Mouse (Mus musculus) inflammation-experienced regulatory T-cells, adult 16 weeks (primary cell): ENCODE results near the gene Ccdc38. TPM values are rescaled to one million over a fixed set of nuclear protein-coding genes. Genes with fewer than 3 reads are reported as not detected.

Experiments used
- polyA plus RNA-seq: library from polyadenylated mRNA; unstranded; fragments of 100-300 nt; shearing (Covaris generic); gene quantifications from one replicate; pipeline ENCODE4 v1.2.1, GENCODE M21; 2017

The Ccdc38 gene
- 2.3 TPM for polyA plus RNA-seq

GRCm38 (mm10) chr10:93540431-93541210 is at the start of gene Ccdc38:
Gene Ccdc38, plus strand, starts transcription at chr10:93540632.

DNA sequence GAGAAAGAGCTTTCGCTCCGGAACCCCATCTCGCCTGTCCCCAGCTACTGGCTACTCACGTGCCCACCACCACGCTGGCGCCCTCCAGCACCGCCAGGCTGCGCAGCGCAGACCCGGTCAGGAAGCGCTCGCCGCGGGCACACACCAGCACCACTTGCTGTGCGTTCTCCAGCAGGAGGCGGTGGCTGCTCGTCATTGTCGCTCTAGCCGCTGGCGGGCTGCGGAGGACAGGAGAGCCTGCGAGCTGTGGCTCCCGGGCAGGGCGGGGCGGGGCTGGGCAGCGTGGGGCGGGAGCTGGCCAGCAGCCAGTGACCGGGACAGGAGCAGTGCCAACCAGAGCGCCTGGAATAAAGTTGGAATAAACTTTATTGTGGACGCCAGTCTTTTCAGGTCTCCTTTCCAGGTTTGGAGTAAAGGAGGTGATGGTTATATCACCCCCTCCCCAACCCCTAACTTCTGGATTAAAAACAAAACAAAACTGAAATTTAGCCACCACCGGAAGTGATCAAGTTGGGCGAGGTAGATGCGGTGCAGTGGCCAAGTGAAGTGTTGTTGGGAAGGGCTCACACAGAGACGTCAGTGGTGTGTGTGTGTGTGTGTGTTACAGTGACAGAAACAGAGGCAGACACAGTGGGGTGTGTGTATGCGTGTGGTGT is 529 bp upstream of the Ccdc38 start, which contains the start of gene Amdhd1:
Gene Amdhd1 (minus strand): TSS at position 259 of the 656 bp plus-strand sequence.

DNA sequence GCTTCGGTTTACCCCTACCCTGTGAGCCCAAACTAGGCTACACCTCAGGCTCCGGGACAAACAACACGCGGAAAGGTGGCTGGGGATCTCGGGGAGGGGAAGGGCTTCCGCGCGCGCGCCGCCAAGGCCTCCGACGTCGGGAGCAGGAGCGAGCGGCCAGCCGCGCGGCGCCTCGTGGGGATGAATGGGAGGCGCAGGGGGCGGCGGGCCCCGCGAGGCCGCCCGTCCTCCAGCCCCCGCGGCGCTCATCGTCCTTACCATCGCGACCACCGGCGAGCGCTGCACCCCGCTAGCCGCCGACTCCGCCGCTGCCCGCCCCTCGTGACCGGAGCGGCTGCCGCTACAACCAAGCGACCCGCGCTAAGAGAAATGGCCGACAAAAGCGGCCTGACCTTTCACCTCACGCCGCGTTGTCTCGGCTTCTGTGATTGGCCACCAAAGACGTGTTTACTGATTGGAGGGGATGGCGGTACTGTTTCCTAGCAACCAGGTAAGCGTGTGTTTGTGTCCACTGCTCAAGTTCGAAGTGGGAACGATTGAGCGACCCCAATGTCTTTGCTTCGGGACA is 48.9 kb downstream of the Ccdc38 start, which contains the start of gene Snrpf:
Gene Snrpf (minus strand): TSS at position 426 of the 568 bp plus-strand sequence.

Other genes starting within 250 kb of the Ccdc38 start
- 40.4 TPM for gene Elk3, start 229.5 kb upstream of the Ccdc38 start, polyA plus RNA-seq
- gene Lta4h, start 87.2 kb upstream of the Ccdc38 start, polyA plus RNA-seq: 329 TPM
- 0.44 TPM for gene Hal, start 51.9 kb upstream of the Ccdc38 start, polyA plus RNA-seq
- 0.95 TPM for gene Amdhd1, start 599 bp upstream of the Ccdc38 start, polyA plus RNA-seq
- 49.3 TPM for gene Snrpf, start 49.1 kb downstream of the Ccdc38 start, polyA plus RNA-seq
- gene Ntn4, start 100.0 kb downstream of the Ccdc38 start, polyA plus RNA-seq: 0.41 TPM